Mouse (Mus musculus): ENCODE results near the gene Usp21. TPM values are rescaled to one million over a fixed set of nuclear protein-coding genes. Genes with fewer than 3 reads are reported as not detected.
A peak's percentile ranks its signal among the peaks of the same experiment; 100 is the strongest.

The Usp21 gene
- polyA plus RNA-seq, 1 experiment from 2014 or later: 119 TPM

GRCm38 (mm10) chr1:171257781-171258180 is 30.0 kb downstream of the Usp21 start:
- no peak overlapping the region for H3K4me2 ChIP-seq
- ATAC-seq (replicated peaks): no peak
- 87% methylated on average over 9 of the region's 9 CpGs for WGBS
- H3K27me3 ChIP-seq (replicated peaks): no peaks in the 10 kb centered on the region; the same call in 1 of the 2 replicates
- no peak overlapping the region for H3K4me3 ChIP-seq
- peaks cover 11% of the 10 kb centered on the region for H3K4me1 ChIP-seq
- H3K9me3 ChIP-seq: no peaks in the 10 kb centered on the region
- no peak overlapping the region for H3K9ac ChIP-seq
- H3K36me3 ChIP-seq (replicated peaks): no peaks in the 10 kb centered on the region
- H3K27ac ChIP-seq: no peak overlapping the region

DNA sequence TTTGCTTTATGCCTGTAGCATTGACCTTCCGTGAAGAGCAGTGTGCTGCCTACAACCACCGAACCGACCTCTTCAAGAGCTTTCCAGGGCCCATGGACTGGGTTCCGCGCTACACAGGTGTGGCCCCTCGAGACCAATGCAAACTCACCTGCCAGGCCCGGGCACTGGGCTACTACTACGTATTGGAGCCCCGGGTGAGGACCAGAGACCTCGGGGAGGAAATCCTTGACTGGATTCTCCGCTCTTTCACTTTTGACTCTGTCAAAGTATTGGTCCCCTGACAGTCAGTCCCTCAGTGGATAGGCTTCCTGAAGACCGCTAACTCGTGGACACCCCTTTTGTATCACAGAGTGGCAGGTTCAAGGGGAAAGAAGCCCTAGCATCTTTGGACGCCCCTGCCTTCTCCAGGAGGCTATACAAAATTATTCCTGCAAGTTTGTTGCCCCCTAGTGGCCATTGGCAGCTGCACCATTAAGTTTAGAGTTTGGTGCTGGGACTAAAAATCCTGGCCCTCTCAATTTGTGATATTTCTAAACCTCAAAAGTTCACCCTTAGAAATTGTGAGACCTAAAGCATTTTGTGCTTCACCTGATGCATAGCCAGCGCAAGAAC is 30.7 kb downstream of the Usp21 start:
- no peak overlapping the region for H3K4me3 ChIP-seq
- no peak overlapping the region for H3K27ac ChIP-seq
- no peaks in the 10 kb centered on the region for H3K36me3 ChIP-seq (replicated peaks)
- ATAC-seq (replicated peaks): 0 out of 2 replicates have a peak, but pooled peaks have one; percentile 22
- no peak overlapping the region for H3K9ac ChIP-seq
- no peak overlapping the region for H3K4me2 ChIP-seq
- WGBS: 64% methylated on average over 15 of the region's 15 CpGs
- no peaks in the 10 kb centered on the region for H3K9me3 ChIP-seq
- H3K27me3 ChIP-seq (replicated peaks): no peaks in the 10 kb centered on the region; the same call in 1 of the 2 replicates
- H3K4me1 ChIP-seq: peaks cover 11% of the 10 kb centered on the region; the same call in 1 of the 2 replicates

DNA sequence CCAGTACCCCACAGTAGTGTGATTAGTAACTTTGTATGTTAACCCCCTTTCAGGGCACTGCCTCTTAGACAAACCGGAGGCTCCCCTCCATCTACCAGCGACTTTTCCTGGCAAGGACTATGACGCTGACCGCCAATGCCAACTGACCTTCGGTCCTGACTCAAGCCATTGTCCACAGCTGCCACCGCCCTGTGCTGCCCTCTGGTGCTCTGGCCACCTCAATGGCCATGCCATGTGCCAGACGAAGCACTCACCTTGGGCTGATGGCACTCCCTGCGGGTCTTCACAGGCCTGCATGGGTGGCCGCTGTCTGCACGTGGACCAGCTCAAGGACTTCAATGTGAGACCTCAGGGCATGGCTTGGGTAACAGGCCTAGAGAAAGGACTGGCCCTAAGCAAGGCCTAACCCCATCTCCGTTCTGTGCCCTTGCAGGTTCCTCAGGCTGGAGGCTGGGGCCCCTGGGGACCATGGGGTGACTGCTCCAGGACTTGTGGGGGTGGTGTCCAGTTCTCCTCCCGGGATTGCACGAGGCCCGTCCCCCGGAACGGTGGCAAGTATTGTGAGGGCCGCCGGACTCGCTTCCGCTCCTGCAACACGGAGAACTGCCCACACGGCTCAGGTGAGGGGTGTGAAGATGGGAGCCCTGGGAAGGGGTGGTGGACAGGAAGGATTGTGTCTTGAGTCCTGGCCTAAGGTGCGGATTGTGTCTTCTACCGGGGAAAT is 31.5 kb downstream of the Usp21 start:
- Histone ChIP-seq H3K4me2 (no peak overlapping the region), H3K27me3 (replicated peaks) (no peaks in the 10 kb centered on the region; the same call in 1 of the 2 replicates), H3K9me3 (no peaks in the 10 kb centered on the region), H3K9ac (no peak overlapping the region), H3K4me3 (no peak overlapping the region), H3K4me1 (peaks cover 18% of the 10 kb centered on the region), H3K27ac (no peak overlapping the region), H3K36me3 (replicated peaks) (no peaks in the 10 kb centered on the region)
- no peak for ATAC-seq (replicated peaks)
- WGBS: 90% methylated on average over 24 of the region's 24 CpGs

DNA sequence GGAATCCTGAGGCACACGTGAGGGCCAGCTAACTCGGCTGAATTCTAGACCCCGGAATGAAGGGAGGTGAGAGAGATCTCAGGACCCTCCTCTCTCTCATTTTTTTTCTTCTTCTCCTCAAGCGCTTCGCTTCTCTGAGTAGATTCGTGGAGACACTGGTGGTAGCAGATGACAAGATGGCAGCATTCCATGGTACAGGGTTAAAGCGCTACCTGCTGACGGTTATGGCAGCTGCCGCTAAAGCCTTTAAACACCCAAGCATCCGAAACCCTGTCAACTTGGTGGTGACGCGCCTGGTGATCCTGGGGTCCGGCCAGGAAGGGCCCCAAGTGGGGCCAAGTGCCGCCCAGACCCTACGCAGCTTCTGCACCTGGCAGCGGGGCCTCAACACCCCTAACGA is 35.4 kb downstream of the Usp21 start:
- no peaks in the 10 kb centered on the region for H3K9me3 ChIP-seq
- H3K4me1 ChIP-seq: peaks cover 42% of the 10 kb centered on the region
- 46% methylated on average over 17 of the region's 17 CpGs for WGBS
- H3K27ac ChIP-seq: peak overlapping the region; percentile 36; the same call in 1 of the 2 replicates
- no peak overlapping the region; the same call in 1 of the 2 replicates for H3K9ac ChIP-seq
- 0 out of 2 replicates have a peak overlapping the region, but pooled peaks have one; percentile 30 for H3K4me3 ChIP-seq
- no peaks in the 10 kb centered on the region for H3K27me3 ChIP-seq (replicated peaks)
- ATAC-seq (replicated peaks): no peak
- peak overlapping the region; percentile 56 for H3K4me2 ChIP-seq
- no peaks in the 10 kb centered on the region for H3K36me3 ChIP-seq (replicated peaks)

GRCm38 (mm10) chr1:171251594-171252324 is 36.0 kb downstream of the Usp21 start:
- Histone ChIP-seq H3K4me1 (peaks cover 41% of the 10 kb centered on the region), H3K9me3 (no peaks in the 10 kb centered on the region), H3K4me2 (peak overlapping the region; percentile 56), H3K9ac (no peak overlapping the region; the same call in 1 of the 2 replicates), H3K27me3 (replicated peaks) (no peaks in the 10 kb centered on the region), H3K4me3 (peak overlapping the region; percentile 30), H3K36me3 (replicated peaks) (no peaks in the 10 kb centered on the region), H3K27ac (peak overlapping the region; percentile 36; the same call in 1 of the 2 replicates)
- ATAC-seq (replicated peaks): peak; percentile 8; the same call in 1 of the 2 replicates
- 6% methylated on average over 13 of the region's 13 CpGs for WGBS

- no peak for ATAC-seq (replicated peaks)
- WGBS: 10% methylated on average over 26 of the region's 26 CpGs
- Histone ChIP-seq H3K27ac (peak within 1 kb of the TSS; percentile 45), H3K9me3 (no peaks in the 10 kb centered on the region), H3K4me2 (peak within 1 kb of the TSS; percentile 56), H3K27me3 (replicated peaks) (no peaks in the 10 kb centered on the region), H3K4me1 (peaks cover 47% of the 10 kb centered on the region), H3K36me3 (replicated peaks) (no peaks in the 10 kb centered on the region), H3K4me3 (peak within 1 kb of the TSS; percentile 30), H3K9ac (peak within 1 kb of the TSS; percentile 43; the same call in 1 of the 2 replicates)
Observed at GRCm38 (mm10) chr1:171250680-171251593, 36.9 kb downstream of the Usp21 start, which contains the start of gene Ndufs2. Gene Ndufs2, minus strand, starts transcription at chr1:171251388.

GRCm38 (mm10) chr1:171249913-171250600 is 37.7 kb downstream of the Usp21 start, which contains the start of gene Adamts4:
Gene Adamts4, plus strand, starts transcription at chr1:171250421.
- H3K4me1 ChIP-seq: peaks cover 53% of the 10 kb centered on the region
- peak within 1 kb of the TSS; percentile 45 for H3K27ac ChIP-seq

DNA sequence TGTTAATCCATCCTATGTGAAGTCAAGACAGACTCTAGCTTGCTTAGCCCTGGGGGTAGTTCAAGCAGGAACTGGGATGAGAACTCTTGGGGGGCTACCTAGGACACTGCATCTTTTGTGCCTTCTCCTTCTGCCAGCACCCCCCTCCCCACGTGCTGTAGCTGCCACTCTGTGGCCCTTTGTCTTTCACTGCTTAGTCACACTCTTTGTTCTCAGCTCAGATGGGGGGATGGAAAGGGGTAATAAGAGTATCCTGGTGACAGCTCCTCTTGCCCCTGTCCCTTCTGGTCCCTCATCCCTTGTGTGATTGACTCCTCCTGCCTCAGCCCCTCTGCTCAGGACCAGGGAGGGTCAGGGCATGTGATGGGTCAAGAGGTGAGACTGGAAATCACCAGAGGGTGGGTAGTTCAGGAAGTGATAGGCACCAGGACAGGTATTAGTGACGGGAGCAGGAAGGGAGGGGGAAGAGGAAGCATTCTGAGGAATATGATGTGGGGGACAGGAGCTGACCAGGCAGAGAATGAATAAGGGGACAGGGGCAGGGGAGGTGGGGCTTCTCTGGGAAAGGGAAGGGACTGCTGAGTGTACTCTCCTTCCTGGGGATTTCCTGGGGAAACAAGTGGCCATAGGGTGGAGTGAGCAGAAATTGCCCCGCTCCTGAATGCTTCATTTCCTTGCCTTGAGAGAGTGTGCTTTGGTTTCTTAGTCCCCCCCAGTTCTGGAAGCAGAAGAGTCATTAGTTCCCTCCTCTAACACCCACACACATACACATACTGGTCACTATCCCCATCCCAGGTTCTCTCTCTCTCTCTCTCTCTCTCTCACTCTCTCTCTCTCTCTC is 39.2 kb downstream of the Usp21 start:
- Histone ChIP-seq H3K27ac (0 out of 2 replicates have a peak overlapping the region, but pooled peaks have one; percentile 75), H3K36me3 (replicated peaks) (no peaks in the 10 kb centered on the region; the same call in 1 of the 2 replicates), H3K27me3 (replicated peaks) (no peaks in the 10 kb centered on the region), H3K4me2 (no peak overlapping the region), H3K4me1 (peaks cover 53% of the 10 kb centered on the region), H3K4me3 (no peak overlapping the region), H3K9ac (no peak overlapping the region), H3K9me3 (no peaks in the 10 kb centered on the region)
- 39% methylated on average over 3 of the region's 3 CpGs for WGBS
- ATAC-seq (replicated peaks): no peak

More at GRCm38 (mm10) chr1:171249913-171250600, 37.7 kb downstream of the Usp21 start, which contains the start of gene Adamts4:
- Histone ChIP-seq H3K9ac (peak within 1 kb of the TSS; percentile 43; the same call in 1 of the 2 replicates), H3K9me3 (no peaks in the 10 kb centered on the region), H3K4me2 (peak within 1 kb of the TSS; percentile 56), H3K36me3 (replicated peaks) (no peaks in the 10 kb centered on the region), H3K4me3 (peak within 1 kb of the TSS; percentile 30), H3K27me3 (replicated peaks) (no peaks in the 10 kb centered on the region)
- 18% methylated on average over 5 of the region's 5 CpGs for WGBS
- ATAC-seq (replicated peaks): no peak

DNA sequence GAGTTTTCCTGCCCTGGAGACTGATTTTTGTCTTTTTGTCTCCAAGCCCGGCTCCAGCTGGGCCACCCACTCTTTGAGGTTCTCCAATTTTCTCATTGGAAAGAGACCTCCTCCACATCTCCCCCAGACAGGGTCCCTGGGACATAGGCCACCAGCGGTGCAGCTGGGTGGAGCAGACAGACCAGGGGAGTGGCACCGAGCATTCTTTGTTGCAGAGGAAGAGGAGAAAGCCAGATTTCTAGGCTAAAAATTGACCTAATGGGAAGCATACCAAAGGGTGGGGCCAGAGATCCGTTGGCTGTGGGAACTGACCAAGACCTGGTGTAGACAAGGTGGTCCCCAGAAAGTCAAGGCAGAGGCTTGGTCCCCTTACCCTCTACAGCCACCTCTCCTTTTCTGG is 39.9 kb downstream of the Usp21 start:
- Histone ChIP-seq H3K27ac (peak overlapping the region; percentile 75), H3K4me3 (peak overlapping the region; percentile 66)

GRCm38 (mm10) chr1:171247453-171247841 is 40.3 kb downstream of the Usp21 start:
- Histone ChIP-seq H3K27me3 (replicated peaks) (no peaks in the 10 kb centered on the region), H3K9me3 (no peaks in the 10 kb centered on the region), H3K4me1 (peaks cover 49% of the 10 kb centered on the region), H3K4me3 (peak overlapping the region; percentile 66), H3K9ac (peak overlapping the region; percentile 26; the same call in 1 of the 2 replicates), H3K4me2 (peak overlapping the region; percentile 75), H3K27ac (peak overlapping the region; percentile 75), H3K36me3 (replicated peaks) (peaks cover 3% of the 10 kb centered on the region; the same call in 1 of the 2 replicates)
- WGBS: 15% methylated on average over 13 of the region's 13 CpGs
- peak; percentile 9 for ATAC-seq (replicated peaks)

More for the DNA sequence above, 39.9 kb downstream of the Usp21 start:
- peak overlapping the region; percentile 75 for H3K4me2 ChIP-seq
- H3K36me3 ChIP-seq (replicated peaks): no peaks in the 10 kb centered on the region; the same call in 1 of the 2 replicates
- no peak for ATAC-seq (replicated peaks)
- peaks cover 53% of the 10 kb centered on the region for H3K4me1 ChIP-seq
- WGBS: 29% methylated on average over 4 of the region's 4 CpGs
- no peak overlapping the region for H3K9ac ChIP-seq
- H3K27me3 ChIP-seq (replicated peaks): no peaks in the 10 kb centered on the region
- H3K9me3 ChIP-seq: no peaks in the 10 kb centered on the region

Measured in midbrain, embryonic 15.5 days (tissue).